Mouse (Mus musculus) lung, postnatal 0 days (tissue): ENCODE results near the gene Smg9. TPM values are rescaled to one million over a fixed set of nuclear protein-coding genes. Genes with fewer than 3 reads are reported as not detected.

Experiments used
- ATAC-seq: fragments of 200-750 bp; cut with Nextera tagmentation; 2 replicates; pipeline ENCODE4 v1.8.0; 2017; ENCODE audit warnings: moderate library complexity
- DNase-seq: peaks from one replicate; pipeline ENCODE4 v3.0.0-alpha.2; 2016; ENCODE audit warnings: low spot score
- H3K27ac ChIP-seq: fragments of 300-500 bp; sonication (generic); 2 replicates; pipeline ENCODE4 v1.5.1; 2014; ENCODE audit warnings: antibody characterized with exemption, mild to moderate bottlenecking, low read length, mixed read lengths
- H3K27me3 ChIP-seq: fragments of 300-500 bp; sonication (generic); replicated peaks from 2 replicates; pipeline ENCODE4 v1.6.1; 2014; ENCODE audit warnings: low read length, mixed read lengths; ENCODE audit not compliant: insufficient read depth
- H3K36me3 ChIP-seq: fragments of 300-500 bp; sonication (generic); 2 replicates; pipeline ENCODE4 v1.6.1; 2014; ENCODE audit warnings: low read length, mixed read lengths; ENCODE audit not compliant: insufficient read depth
- H3K4me1 ChIP-seq: fragments of 300-500 bp; sonication (generic); 2 replicates; pipeline ENCODE4 v1.6.1; 2014; ENCODE audit warnings: antibody characterized with exemption, low read depth, low read length, mixed read lengths; ENCODE audit not compliant: insufficient read depth
- H3K4me2 ChIP-seq: fragments of 300-500 bp; sonication (generic); replicated peaks from 2 replicates; pipeline ENCODE4 v1.6.1; 2014; ENCODE audit warnings: low read depth, mild to moderate bottlenecking, low read length, moderate library complexity, mixed read lengths
- H3K4me3 ChIP-seq: fragments of 300-500 bp; sonication (generic); 2 replicates; pipeline ENCODE4 v1.5.1; 2014; ENCODE audit warnings: low read depth, low read length
- H3K9ac ChIP-seq: fragments of 300-500 bp; sonication (generic); replicated peaks from 2 replicates; pipeline ENCODE4 v1.6.1; 2014; ENCODE audit warnings: low read depth, mild to moderate bottlenecking
- H3K9me3 ChIP-seq: fragments of 300-500 bp; sonication (generic); 2 replicates; pipeline ENCODE4 v1.6.1; 2016; ENCODE audit warnings: low read length, mixed read lengths
- CTCF ChIP-seq: IDR thresholded peaks from 2 replicates; pipeline ENCODE4 v1.5.1; 2016; ENCODE audit warnings: antibody characterized with exemption, mild to moderate bottlenecking
- EP300 ChIP-seq: IDR thresholded peaks from 2 replicates; pipeline ENCODE4 v1.6.1; 2016; ENCODE audit warnings: antibody characterized with exemption, mild to moderate bottlenecking, control low read depth
- WGBS: fragments of 180-500 bp; shearing (Covaris S2); extraction: QIAGEN DNeasy Blood & Tissue Kit; methylation state at CpG from one replicate; pipeline ENCODE4 v1.1.7; 2014; 5-methylcytosine and 5-hydroxymethylcytosine counted together
- polyA plus RNA-seq: library from polyadenylated mRNA; unstranded; fragments of >200 nt; fragmentation: Nextera tagmentation; extraction: Ambion mirVana; gene quantifications from 2 replicates; pipeline ENCODE4 v1.2.1, GENCODE M21; 2015

The Smg9 gene
- polyA plus RNA-seq, 1 experiment from 2014 or later, result 16.4 TPM

- Histone ChIP-seq H3K4me2 (no peak overlapping the region), H3K27me3 (no peaks in the 10 kb centered on the region), H3K36me3 (no peaks in the 10 kb centered on the region), H3K4me1 (no peaks in the 10 kb centered on the region), H3K27ac (no peak overlapping the region), H3K4me3 (no peak overlapping the region), H3K9ac (no peak overlapping the region), H3K9me3 (no peaks in the 10 kb centered on the region)
- TF ChIP-seq EP300, result no peak
- peak; percentile 50 for TF ChIP-seq CTCF
- no peak for DNase-seq
- no peak for ATAC-seq
- WGBS, result 96% methylated on average over 9 of the region's 9 CpGs
These were observed 3.4 kb downstream of the Smg9 start for GRCm38 (mm10) chr7:24402851-24403250.

GRCm38 (mm10) chr7:24405649-24406048, 6.2 kb downstream of the Smg9 start:
- Histone ChIP-seq H3K27me3 (no peaks in the 10 kb centered on the region), H3K27ac (no peak overlapping the region), H3K4me3 (no peak overlapping the region), H3K9me3 (no peaks in the 10 kb centered on the region), H3K4me2 (no peak overlapping the region), H3K36me3 (no peaks in the 10 kb centered on the region), H3K9ac (no peak overlapping the region), H3K4me1 (no peaks in the 10 kb centered on the region)
- DNase-seq, result no peak
- ATAC-seq, result no peak
- WGBS, result 91% methylated on average over 10 of the region's 13 CpGs
- no peak for TF ChIP-seq CTCF
- no peak for TF ChIP-seq EP300

- ATAC-seq (peak; percentile 52), DNase-seq (peak; percentile 91)
- TF ChIP-seq CTCF (peak; percentile 81), EP300 (no peak)
- H3K27me3 ChIP-seq, result no peaks in the 10 kb centered on the region
- no peaks in the 10 kb centered on the region for H3K4me1 ChIP-seq
- WGBS, result 40% methylated on average over 5 of the region's 5 CpGs
- H3K27ac ChIP-seq, result no peak overlapping the region
- no peaks in the 10 kb centered on the region for H3K9me3 ChIP-seq
- no peak overlapping the region for H3K4me3 ChIP-seq
- no peak overlapping the region for H3K9ac ChIP-seq
- H3K4me2 ChIP-seq, result no peak overlapping the region
- H3K36me3 ChIP-seq, result no peaks in the 10 kb centered on the region
These were observed 7.3 kb downstream of the Smg9 start for GRCm38 (mm10) chr7:24406528-24407344.

GRCm38 (mm10) chr7:24408186-24408585, 8.8 kb downstream of the Smg9 start:
- Histone ChIP-seq H3K4me2 (no peak overlapping the region), H3K9me3 (no peaks in the 10 kb centered on the region), H3K4me3 (no peak overlapping the region), H3K27me3 (no peaks in the 10 kb centered on the region), H3K4me1 (no peaks in the 10 kb centered on the region), H3K27ac (no peak overlapping the region), H3K36me3 (no peaks in the 10 kb centered on the region), H3K9ac (no peak overlapping the region)
- no peak for TF ChIP-seq EP300
- no peak for TF ChIP-seq CTCF
- ATAC-seq (no peak), DNase-seq (no peak)
- WGBS, result 74% methylated on average over 9 of the region's 9 CpGs

- Histone ChIP-seq H3K27ac (no peak overlapping the region), H3K9me3 (no peaks in the 10 kb centered on the region), H3K36me3 (no peaks in the 10 kb centered on the region), H3K27me3 (no peaks in the 10 kb centered on the region), H3K9ac (no peak overlapping the region), H3K4me1 (no peaks in the 10 kb centered on the region), H3K4me3 (no peak overlapping the region), H3K4me2 (no peak overlapping the region)
- ATAC-seq (no peak), DNase-seq (no peak)
- TF ChIP-seq CTCF (no peak), EP300 (no peak)
- WGBS, result 90% methylated on average over 6 of the region's 6 CpGs
These were observed 10.7 kb downstream of the Smg9 start for GRCm38 (mm10) chr7:24410123-24410522.

GRCm38 (mm10) chr7:24410831-24411230, 11.4 kb downstream of the Smg9 start:
- Histone ChIP-seq H3K4me2 (no peak overlapping the region), H3K4me3 (no peak overlapping the region), H3K27me3 (no peaks in the 10 kb centered on the region), H3K27ac (no peak overlapping the region), H3K9ac (no peak overlapping the region), H3K9me3 (no peaks in the 10 kb centered on the region), H3K4me1 (no peaks in the 10 kb centered on the region), H3K36me3 (no peaks in the 10 kb centered on the region)
- DNase-seq, result no peak
- WGBS, result 72% methylated on average over 3 of the region's 3 CpGs
- TF ChIP-seq EP300, result no peak
- TF ChIP-seq CTCF, result no peak
- ATAC-seq, result no peak
